Mouse (Mus musculus) bone marrow macrophage, adult 2 months (primary cell): ENCODE measurements around the gene Tmem205. TPM values are rescaled to one million over a fixed set of nuclear protein-coding genes. Genes with fewer than 3 reads are reported as not detected.

Source experiments
- H3K27ac ChIP-seq: 2 replicates; pipeline ENCODE4 v1.5.1; 2012; ENCODE audit warnings: low read depth, low read length; ENCODE audit not compliant: insufficient read depth
- H3K4me1 ChIP-seq: 2 replicates; pipeline ENCODE4 v1.6.1; 2012; ENCODE audit warnings: low read length; ENCODE audit not compliant: control insufficient read depth, insufficient read depth
- H3K4me3 ChIP-seq: 2 replicates; pipeline ENCODE4 v1.5.1; 2012; ENCODE audit warnings: mild to moderate bottlenecking, low read length, moderate library complexity; ENCODE audit not compliant: insufficient read depth
- CTCF ChIP-seq: IDR thresholded peaks from 2 replicates; pipeline ENCODE4 v1.5.1; 2012; ENCODE audit warnings: low read depth, mild to moderate bottlenecking, low read length, moderate library complexity
- POLR2A ChIP-seq: IDR thresholded peaks from 2 replicates; pipeline ENCODE4 v1.6.1; 2012; ENCODE audit warnings: mild to moderate bottlenecking, low read depth, low read length, borderline replicate concordance
- polyA plus RNA-seq: library from polyadenylated mRNA; stranded (reverse); fragments of >200 nt; gene quantifications from 2 replicates; pipeline ENCODE4 v1.2.4, GENCODE M21; 2012; ENCODE audit not compliant: missing spikeins, insufficient read depth, insufficient read length

Gene Tmem205
- polyA plus RNA-seq, 1 experiment: 57.2 TPM

DNA sequence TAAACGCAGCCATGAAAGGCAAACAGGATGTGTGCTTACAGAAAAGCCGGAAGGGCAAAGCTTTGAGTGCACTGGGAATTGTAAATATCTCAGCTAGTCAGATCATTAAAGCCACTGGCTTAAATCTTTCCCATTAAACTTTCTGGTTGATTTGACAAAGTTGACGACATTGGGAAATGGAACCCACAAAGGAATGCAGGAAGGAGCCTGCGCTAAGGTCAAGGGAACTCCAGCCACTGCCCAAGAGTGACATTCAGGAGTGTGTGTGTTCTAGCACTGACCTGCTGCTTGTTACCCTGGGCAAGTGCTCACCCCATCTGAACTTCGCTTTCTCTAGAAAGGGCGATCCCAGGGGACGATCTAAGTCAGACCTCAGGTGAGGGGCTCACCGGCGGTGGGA, 32.8 kb upstream of the Tmem205 start:
- no peak overlapping the region for H3K27ac ChIP-seq
- peaks cover 3% of the 10 kb centered on the region; the same call in 1 of the 2 replicates for H3K4me1 ChIP-seq
- TF ChIP-seq POLR2A (no peak), CTCF (no peak)
- H3K4me3 ChIP-seq: no peak overlapping the region

DNA sequence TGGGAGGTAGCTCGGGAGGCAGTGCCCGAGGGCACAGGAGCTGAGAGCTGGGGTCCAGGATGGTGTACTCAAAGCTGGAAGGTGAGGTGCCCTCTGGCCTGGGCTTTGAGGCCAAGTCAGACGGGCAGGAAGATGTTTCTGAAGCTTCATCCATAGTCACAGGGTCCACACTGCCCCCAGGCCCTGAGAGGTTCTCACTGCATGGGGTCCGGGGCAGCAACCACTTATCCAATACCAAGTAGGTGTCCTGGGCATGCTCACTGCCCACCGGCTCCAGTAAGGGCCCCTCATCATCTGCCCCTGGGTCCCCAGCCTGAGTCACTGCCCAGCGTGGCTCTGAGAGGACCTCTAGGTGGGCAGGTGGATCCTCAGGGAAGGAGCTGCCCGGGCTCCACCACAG, 31.9 kb upstream of the Tmem205 start:
- TF ChIP-seq CTCF (no peak), POLR2A (no peak)
- Histone ChIP-seq H3K4me3 (no peak overlapping the region), H3K4me1 (peaks cover 7% of the 10 kb centered on the region), H3K27ac (no peak overlapping the region)

DNA sequence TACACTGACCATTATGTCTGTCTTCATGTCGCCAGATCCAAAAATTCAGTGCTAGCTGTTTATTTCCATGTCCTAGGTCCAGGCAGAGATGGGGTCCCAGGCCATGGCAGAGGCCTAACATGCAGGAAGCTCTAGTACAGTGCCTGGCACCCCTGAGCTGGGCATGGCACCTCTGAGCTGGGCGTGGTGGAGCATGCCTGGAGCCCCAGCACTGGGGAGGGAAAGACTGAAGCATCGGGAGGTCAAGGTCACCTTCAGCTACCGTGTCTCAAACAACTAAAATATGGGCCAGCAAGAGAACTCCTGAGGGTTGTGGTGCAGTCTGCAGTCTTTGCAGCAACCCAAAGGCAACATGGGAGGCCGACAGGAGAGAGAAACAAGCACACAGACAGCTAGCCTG, 31.0 kb upstream of the Tmem205 start:
- Histone ChIP-seq H3K4me1 (peaks cover 4% of the 10 kb centered on the region), H3K4me3 (no peak overlapping the region), H3K27ac (no peak overlapping the region)
- TF ChIP-seq CTCF: no peak
- TF ChIP-seq POLR2A: no peak

DNA sequence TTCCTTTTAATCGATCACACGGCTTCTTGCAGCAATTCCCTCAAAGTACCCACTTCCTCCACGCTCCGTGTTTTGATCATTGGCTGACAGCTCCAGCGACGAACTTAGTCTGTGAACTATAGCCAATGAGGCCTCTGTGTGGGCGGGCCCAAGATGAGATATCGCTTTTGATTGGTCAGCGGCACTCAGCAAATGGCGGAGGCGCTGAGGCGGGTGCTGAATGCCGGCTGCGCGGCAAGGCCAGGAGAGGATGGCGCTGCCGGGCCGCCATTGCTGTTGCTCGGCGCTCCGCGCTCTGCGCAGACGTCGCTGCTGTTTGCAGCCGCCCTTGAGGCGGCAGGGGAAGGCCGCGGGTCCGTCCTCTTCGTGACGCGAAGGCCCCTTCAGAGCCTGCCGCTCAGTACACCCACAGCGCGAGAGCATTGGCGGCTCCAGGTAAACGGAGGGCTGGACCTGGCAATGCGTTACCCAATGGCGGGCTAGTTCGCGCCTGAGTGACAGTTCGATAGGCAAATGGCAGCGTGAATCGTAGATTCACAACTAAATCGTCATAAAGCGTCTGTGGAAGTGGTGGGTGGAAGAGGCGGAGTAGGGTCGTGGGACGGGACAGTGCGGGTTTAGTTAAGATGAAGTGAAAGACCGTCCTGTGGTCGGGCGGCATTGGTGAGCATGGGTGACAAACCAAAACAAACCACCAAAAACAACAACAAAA, 28.4 kb upstream of the Tmem205 start, which contains the start of gene Swsap1:
Swsap1 (plus strand) TSS at position 186 of the 712 bp plus-strand sequence.
- Histone ChIP-seq H3K27ac (peak within 1 kb of the TSS; percentile 73), H3K4me3 (peak within 1 kb of the TSS; percentile 69), H3K4me1 (peaks cover 4% of the 10 kb centered on the region)
- TF ChIP-seq CTCF (no peak), POLR2A (no peak)

GRCm38 (mm10) chr9:21955225-21955569, 27.8 kb upstream of the Tmem205 start:
- H3K27ac ChIP-seq: peak overlapping the region; percentile 73
- peak overlapping the region; percentile 69 for H3K4me3 ChIP-seq
- H3K4me1 ChIP-seq: peaks cover 4% of the 10 kb centered on the region
- TF ChIP-seq POLR2A (no peak), CTCF (peak; percentile 61)

- TF ChIP-seq POLR2A (no peak), CTCF (no peak)
- Histone ChIP-seq H3K4me3 (no peak overlapping the region), H3K27ac (no peak overlapping the region), H3K4me1 (peaks cover 4% of the 10 kb centered on the region)
These were observed 27.3 kb upstream of the Tmem205 start for GRCm38 (mm10) chr9:21954635-21955034.

DNA sequence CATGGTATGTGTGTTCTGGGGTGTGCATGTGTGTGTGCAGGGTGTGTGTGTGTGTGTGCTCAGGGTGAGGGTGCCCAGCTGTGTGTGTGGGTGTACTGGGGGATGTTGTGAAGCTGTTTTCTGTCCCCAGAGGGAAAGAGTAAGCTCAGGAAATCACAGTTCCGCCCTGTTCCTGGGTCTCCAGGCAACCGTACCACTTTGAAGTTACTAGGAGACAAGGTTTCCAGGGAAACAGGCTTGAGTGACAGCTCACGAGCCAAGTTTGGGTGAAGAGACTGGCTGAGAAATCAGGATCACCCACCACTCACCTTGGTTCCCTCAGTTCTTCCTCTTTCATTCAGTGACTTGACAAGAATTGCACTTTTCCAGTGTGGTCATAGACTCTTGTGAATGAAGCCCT, 26.2 kb upstream of the Tmem205 start:
- peaks cover 4% of the 10 kb centered on the region for H3K4me1 ChIP-seq
- TF ChIP-seq POLR2A (no peak), CTCF (no peak)
- no peak overlapping the region for H3K4me3 ChIP-seq
- no peak overlapping the region for H3K27ac ChIP-seq

GRCm38 (mm10) chr9:21951977-21952376, 24.6 kb upstream of the Tmem205 start:
- H3K4me1 ChIP-seq: peaks cover 4% of the 10 kb centered on the region
- TF ChIP-seq POLR2A (no peak), CTCF (no peak)
- H3K4me3 ChIP-seq: no peak overlapping the region
- no peak overlapping the region for H3K27ac ChIP-seq

DNA sequence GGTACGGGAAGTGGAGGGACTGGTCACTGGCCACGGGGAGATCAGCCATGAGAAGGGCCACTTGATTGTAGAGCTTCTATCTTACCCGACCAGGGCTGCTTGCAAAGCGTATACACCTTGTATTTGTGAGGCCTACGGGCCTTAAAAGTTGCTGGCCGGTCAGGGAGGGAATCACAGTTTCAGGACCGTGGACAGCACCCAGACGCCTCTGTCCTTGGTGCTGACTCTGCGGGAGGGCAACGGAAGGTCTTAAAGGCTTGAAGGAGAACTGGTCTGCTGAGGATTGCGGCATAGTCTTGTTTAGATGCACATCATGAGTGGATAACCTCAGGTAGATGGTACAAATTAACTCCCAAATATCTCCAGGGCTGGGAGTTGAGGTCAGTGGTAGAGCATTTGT, 23.0 kb upstream of the Tmem205 start:
- Histone ChIP-seq H3K4me3 (no peak overlapping the region), H3K27ac (no peak overlapping the region), H3K4me1 (peaks cover 4% of the 10 kb centered on the region)
- TF ChIP-seq POLR2A (no peak), CTCF (no peak)

DNA sequence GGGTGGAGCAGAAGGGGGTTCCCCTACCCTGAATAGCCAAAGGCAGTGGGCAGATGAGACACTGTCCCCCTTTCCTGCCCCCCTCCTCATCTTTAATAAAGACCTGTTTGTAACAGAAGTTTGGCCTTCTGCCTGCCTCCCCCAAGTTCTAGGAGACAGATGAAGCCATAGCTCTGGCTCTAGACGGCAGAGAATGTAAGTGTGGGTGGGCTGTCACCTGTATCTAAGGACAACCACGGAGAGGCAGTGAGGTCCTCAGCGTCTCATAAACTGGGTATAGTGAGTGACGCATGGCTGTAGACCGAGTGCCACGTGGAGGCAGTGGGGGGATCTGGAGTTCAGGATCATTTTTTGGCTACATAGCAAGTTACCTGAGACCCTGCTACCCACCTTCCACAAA, 21.4 kb upstream of the Tmem205 start:
- no peak overlapping the region for H3K4me3 ChIP-seq
- no peaks in the 10 kb centered on the region for H3K4me1 ChIP-seq
- H3K27ac ChIP-seq: no peak overlapping the region
- no peak for TF ChIP-seq POLR2A
- TF ChIP-seq CTCF: no peak
